Mouse (Mus musculus) bone marrow, adult 2 months (tissue): ENCODE results near the gene Tpx2.

ENCODE experiments used
- CTCF ChIP-seq: fragments of 200-500 bp; IDR thresholded peaks from 2 replicates; pipeline ENCODE4 v1.5.1; 2011; ENCODE audit warnings: low read length, control low read depth; ENCODE audit not compliant: control insufficient read depth, insufficient read depth
- POLR2A ChIP-seq: fragments of 200-500 bp; IDR thresholded peaks from 2 replicates; pipeline ENCODE4 v1.6.1; 2011; ENCODE audit warnings: low read depth, mild to moderate bottlenecking, control low read depth, low read length, borderline replicate concordance; ENCODE audit not compliant: control insufficient read depth

GRCm38 (mm10) chr2:152942898-152943515 is 95.2 kb downstream of the Tpx2 start:
- TF ChIP-seq CTCF (no peak), POLR2A (no peak)
